Mouse (Mus musculus) megakaryocyte, embryonic 14.5 days (primary cell): Measurements from ENCODE around the gene Ercc2. TPM values are rescaled to one million over a fixed set of nuclear protein-coding genes. Genes with fewer than 3 reads are reported as not detected.
A peak's percentile ranks its signal among the peaks of the same experiment; 100 is the strongest.

ENCODE experiments used
- H3K27me3 ChIP-seq: replicated peaks from 2 replicates; pipeline ENCODE3; 2012; ENCODE audit warnings: inconsistent platforms
- H3K36me3 ChIP-seq: replicated peaks from 2 replicates; pipeline ENCODE3; 2012; ENCODE audit warnings: low read length, inconsistent platforms, mixed read lengths
- H3K4me1 ChIP-seq: 2 replicates; pipeline ENCODE4 v1.6.1; 2012; ENCODE audit warnings: inconsistent platforms
- H3K4me3 ChIP-seq: replicated peaks from 2 replicates; pipeline ENCODE3; 2012; ENCODE audit warnings: moderate library complexity, mild to moderate bottlenecking, inconsistent platforms
- H3K9me3 ChIP-seq: 2 replicates; pipeline ENCODE4 v1.6.1; 2012; ENCODE audit warnings: inconsistent platforms
- FLI1 ChIP-seq: IDR thresholded peaks from 2 replicates; pipeline ENCODE4 v1.6.1; 2012; ENCODE audit warnings: low read length, inconsistent platforms, mixed read lengths
- GATA1 ChIP-seq: IDR thresholded peaks from 3 replicates; pipeline ENCODE4 v1.6.1; 2012; ENCODE audit warnings: mixed read lengths, low read length, inconsistent platforms, borderline replicate concordance
- polyA plus RNA-seq: library from polyadenylated mRNA; stranded (reverse); fragments of >175 nt; gene quantifications from 2 replicates; pipeline ENCODE4 v1.2.3, GENCODE M21; 2012; ENCODE audit warnings: low replicate concordance; ENCODE audit not compliant: insufficient read depth

Ercc2 gene
- polyA plus RNA-seq, 1 experiment: 30.8 TPM

GRCm38 (mm10) chr7:19403731-19404296 is 22.0 kb downstream of the Ercc2 start, which contains the start of gene Klc3:
TSS of gene Klc3 (minus strand) at chr7:19404104.
- Histone ChIP-seq H3K4me3 (peak within 1 kb of the TSS; percentile 93), H3K4me1 (peaks cover 49% of the 10 kb centered on the region), H3K9me3 (peaks cover 13% of the 10 kb centered on the region), H3K27me3 (peaks cover 43% of the 10 kb centered on the region), H3K36me3 (no peaks in the 10 kb centered on the region)
- TF ChIP-seq FLI1 (no peak), GATA1 (no peak)

GRCm38 (mm10) chr7:19404476-19404875 is 22.7 kb downstream of the Ercc2 start, which contains the start of gene Ckm:
TSS of gene Ckm (plus strand) at chr7:19404776.
- H3K4me1 ChIP-seq: peaks cover 46% of the 10 kb centered on the region
- peaks cover 41% of the 10 kb centered on the region for H3K27me3 ChIP-seq
- peak within 1 kb of the TSS; percentile 93 for H3K4me3 ChIP-seq
- H3K36me3 ChIP-seq: no peaks in the 10 kb centered on the region
- TF ChIP-seq FLI1: no peak
- H3K9me3 ChIP-seq: peaks cover 13% of the 10 kb centered on the region

- Histone ChIP-seq H3K27me3 (peaks cover 39% of the 10 kb centered on the region), H3K4me1 (peaks cover 41% of the 10 kb centered on the region), H3K9me3 (peaks cover 12% of the 10 kb centered on the region), H3K4me3 (peak overlapping the region; percentile 86), H3K36me3 (no peaks in the 10 kb centered on the region)
- TF ChIP-seq GATA1 (no peak), FLI1 (no peak)
Observed at GRCm38 (mm10) chr7:19405417-19405816, 23.6 kb downstream of the Ercc2 start.

DNA sequence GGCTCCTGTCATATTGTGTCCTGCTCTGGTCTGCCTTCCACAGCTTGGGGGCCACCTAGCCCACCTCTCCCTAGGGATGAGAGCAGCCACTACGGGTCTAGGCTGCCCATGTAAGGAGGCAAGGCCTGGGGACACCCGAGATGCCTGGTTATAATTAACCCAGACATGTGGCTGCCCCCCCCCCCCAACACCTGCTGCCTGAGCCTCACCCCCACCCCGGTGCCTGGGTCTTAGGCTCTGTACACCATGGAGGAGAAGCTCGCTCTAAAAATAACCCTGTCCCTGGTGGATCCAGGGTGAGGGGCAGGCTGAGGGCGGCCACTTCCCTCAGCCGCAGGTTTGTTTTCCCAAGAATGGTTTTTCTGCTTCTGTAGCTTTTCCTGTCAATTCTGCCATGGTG is 27.9 kb downstream of the Ercc2 start:
- no peak overlapping the region for H3K4me3 ChIP-seq
- peaks cover 45% of the 10 kb centered on the region for H3K27me3 ChIP-seq
- H3K36me3 ChIP-seq: no peaks in the 10 kb centered on the region
- H3K4me1 ChIP-seq: peaks cover 22% of the 10 kb centered on the region
- TF ChIP-seq GATA1: no peak
- TF ChIP-seq FLI1: no peak
- peaks cover 9% of the 10 kb centered on the region for H3K9me3 ChIP-seq

DNA sequence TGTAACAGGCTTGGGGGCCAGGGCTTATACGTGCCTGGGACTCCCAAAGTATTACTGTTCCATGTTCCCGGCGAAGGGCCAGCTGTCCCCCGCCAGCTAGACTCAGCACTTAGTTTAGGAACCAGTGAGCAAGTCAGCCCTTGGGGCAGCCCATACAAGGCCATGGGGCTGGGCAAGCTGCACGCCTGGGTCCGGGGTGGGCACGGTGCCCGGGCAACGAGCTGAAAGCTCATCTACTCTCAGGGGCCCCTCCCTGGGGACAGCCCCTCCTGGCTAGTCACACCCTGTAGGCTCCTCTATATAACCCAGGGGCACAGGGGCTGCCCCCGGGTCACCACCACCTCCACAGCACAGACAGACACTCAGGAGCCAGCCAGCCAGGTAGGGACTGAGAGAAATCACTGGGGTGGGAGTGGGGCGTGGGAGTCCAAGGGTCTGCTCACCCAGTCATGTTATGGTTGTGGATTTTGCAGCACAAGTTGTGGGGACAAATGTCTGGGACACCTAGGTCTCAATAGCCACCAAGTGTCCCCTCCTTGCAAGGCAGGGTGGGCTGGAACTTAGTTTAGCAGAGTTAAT is 29.0 kb downstream of the Ercc2 start:
- Histone ChIP-seq H3K36me3 (no peaks in the 10 kb centered on the region), H3K4me1 (peaks cover 18% of the 10 kb centered on the region), H3K27me3 (peaks cover 55% of the 10 kb centered on the region), H3K4me3 (no peak overlapping the region), H3K9me3 (peaks cover 9% of the 10 kb centered on the region)
- no peak for TF ChIP-seq FLI1
- TF ChIP-seq GATA1: no peak

DNA sequence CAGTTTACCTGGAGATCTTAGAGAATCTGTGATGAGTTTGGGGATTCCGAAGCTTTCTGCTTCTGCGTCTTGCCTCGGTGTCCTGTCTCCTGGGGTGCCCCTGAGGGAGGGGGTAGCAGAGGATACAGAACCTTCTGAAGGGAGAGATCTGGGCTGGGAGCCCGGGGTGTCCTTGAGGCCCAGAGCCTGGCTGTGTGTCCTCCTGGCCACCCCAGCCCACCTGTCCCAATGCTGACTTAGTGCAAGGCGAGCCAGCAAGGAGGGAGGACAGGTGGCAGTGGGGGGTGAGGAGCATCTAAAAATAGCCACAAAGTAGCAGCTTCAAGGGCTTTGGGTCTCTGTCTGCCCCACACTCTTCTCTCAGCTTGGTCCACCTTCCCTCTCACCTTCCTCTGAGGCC is 30.0 kb downstream of the Ercc2 start:
- H3K36me3 ChIP-seq: no peaks in the 10 kb centered on the region
- H3K4me3 ChIP-seq: no peak overlapping the region
- peaks cover 62% of the 10 kb centered on the region for H3K27me3 ChIP-seq
- no peak for TF ChIP-seq FLI1
- H3K9me3 ChIP-seq: peaks cover 9% of the 10 kb centered on the region
- H3K4me1 ChIP-seq: peaks cover 17% of the 10 kb centered on the region

DNA sequence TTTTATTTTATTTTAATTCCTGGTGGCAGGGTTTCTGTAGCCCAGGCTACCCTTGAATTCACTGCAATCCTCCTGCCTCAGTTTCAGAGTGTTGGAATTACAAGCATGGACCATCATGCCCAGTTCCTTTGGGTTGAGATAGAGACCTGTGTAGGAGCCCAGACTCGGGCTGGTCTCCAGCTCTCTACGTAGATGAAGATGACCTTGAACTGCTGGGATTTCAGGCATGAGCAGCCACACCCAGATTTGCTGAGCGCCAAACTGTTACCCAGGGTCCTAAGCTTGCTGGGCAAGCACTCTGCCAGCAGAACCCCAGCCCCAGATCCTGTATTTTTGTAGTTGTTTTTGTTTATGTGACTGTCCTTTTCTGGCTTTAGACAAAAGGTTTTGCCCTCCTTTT is 31.7 kb downstream of the Ercc2 start:
- Histone ChIP-seq H3K36me3 (no peaks in the 10 kb centered on the region), H3K27me3 (peaks cover 63% of the 10 kb centered on the region), H3K4me3 (no peak overlapping the region), H3K4me1 (peaks cover 16% of the 10 kb centered on the region), H3K9me3 (peaks cover 9% of the 10 kb centered on the region)
- no peak for TF ChIP-seq FLI1
- no peak for TF ChIP-seq GATA1

DNA sequence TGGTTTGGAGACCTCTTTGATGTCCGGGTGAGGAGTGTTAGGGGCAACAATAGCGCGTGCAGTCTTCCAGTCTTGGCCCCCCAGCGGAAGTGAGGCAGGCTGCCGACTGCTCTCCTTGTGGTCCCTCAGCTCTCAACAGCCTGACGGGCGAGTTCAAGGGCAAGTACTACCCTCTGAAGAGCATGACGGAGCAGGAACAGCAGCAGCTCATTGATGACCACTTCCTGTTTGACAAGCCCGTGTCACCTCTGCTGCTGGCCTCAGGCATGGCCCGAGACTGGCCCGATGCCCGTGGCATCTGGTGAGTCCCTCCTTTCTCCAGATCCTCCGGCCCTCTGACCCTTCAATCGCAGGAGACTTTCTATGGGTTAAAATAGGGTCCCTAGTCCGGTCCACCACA is 34.8 kb downstream of the Ercc2 start:
- H3K9me3 ChIP-seq: peaks cover 9% of the 10 kb centered on the region
- H3K27me3 ChIP-seq: peaks cover 63% of the 10 kb centered on the region
- no peaks in the 10 kb centered on the region for H3K36me3 ChIP-seq
- peak overlapping the region; percentile 57 for H3K4me3 ChIP-seq
- H3K4me1 ChIP-seq: peaks cover 36% of the 10 kb centered on the region
- TF ChIP-seq GATA1: no peak
- no peak for TF ChIP-seq FLI1

- peak overlapping the region; percentile 84 for H3K4me3 ChIP-seq
- no peaks in the 10 kb centered on the region for H3K9me3 ChIP-seq
- peaks cover 47% of the 10 kb centered on the region for H3K27me3 ChIP-seq
Observed at GRCm38 (mm10) chr7:19420121-19420520, 38.3 kb downstream of the Ercc2 start.

DNA sequence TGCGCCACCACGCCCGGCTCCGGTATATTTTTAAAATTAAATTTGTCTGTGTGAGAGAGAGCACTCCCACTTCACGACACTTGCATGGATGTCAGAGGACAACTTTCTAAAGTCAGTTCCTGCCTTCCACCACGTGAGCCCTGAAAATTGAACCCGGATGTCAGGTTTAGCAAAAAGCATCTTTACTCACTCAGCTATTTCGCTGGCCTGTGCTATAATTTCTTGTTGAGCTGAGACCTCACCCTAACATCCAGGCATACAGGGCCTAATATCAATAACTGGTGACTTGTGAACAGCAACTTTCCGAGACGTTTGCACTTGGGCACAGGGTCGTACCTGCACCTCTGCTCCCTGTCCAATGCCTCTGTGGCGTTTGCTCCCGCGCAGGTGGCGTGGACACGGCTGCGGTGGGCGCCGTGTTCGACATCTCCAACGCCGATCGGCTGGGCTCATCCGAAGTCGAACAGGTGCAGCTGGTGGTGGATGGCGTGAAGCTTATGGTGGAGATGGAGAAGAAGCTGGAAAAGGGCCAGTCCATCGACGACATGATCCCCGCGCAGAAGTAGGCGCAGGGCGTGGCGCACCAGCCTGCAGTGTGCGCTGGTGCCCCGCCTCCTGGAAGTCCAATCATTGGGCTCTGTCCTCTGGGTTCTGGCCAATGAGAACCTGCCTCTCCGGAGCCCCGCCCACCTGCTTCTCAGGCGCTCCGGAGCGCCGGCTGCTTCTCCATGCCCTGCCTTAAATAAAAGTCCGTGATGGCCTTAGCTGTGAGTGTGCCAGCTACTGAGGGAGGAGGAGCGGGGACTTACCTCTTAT is 39.2 kb downstream of the Ercc2 start:
- H3K9me3 ChIP-seq: no peaks in the 10 kb centered on the region
- H3K4me1 ChIP-seq: peaks cover 42% of the 10 kb centered on the region
- peaks cover 41% of the 10 kb centered on the region for H3K27me3 ChIP-seq
- H3K4me3 ChIP-seq: peak overlapping the region; percentile 90
- peaks cover 21% of the 10 kb centered on the region for H3K36me3 ChIP-seq
- no peak for TF ChIP-seq FLI1
- TF ChIP-seq GATA1: no peak

More at GRCm38 (mm10) chr7:19420121-19420520, 38.3 kb downstream of the Ercc2 start:
- TF ChIP-seq FLI1 (no peak), GATA1 (no peak)
- peaks cover 44% of the 10 kb centered on the region for H3K4me1 ChIP-seq
- H3K36me3 ChIP-seq: peaks cover 12% of the 10 kb centered on the region
